Mouse (Mus musculus): ENCODE results near the gene Thoc6.

Gene Thoc6

GRCm38 (mm10) chr17:23673424-23674073, at the start of gene Thoc6, which contains the start of gene Hcfc1r1:
Gene Thoc6 (minus strand): TSS chr17:23673882.
Gene Hcfc1r1 (plus strand): TSS chr17:23673596.
- DNase-seq (ENCODE audit: low spot score) = peak; percentile 97

GRCm38 (mm10) chr17:23722376-23723125, 48.9 kb upstream of the Thoc6 start, which contains the start of gene 1520401A03Rik:
Gene 1520401A03Rik (minus strand): TSS chr17:23722783.
- DNase-seq (ENCODE audit: low spot score) = no peak

- no peak for DNase-seq (ENCODE audit: low spot score)
These were observed 48.2 kb upstream of the Thoc6 start for GRCm38 (mm10) chr17:23721886-23722285.

- no peak for DNase-seq (ENCODE audit: low spot score)
These were observed 45.8 kb upstream of the Thoc6 start for GRCm38 (mm10) chr17:23719455-23719854.

- DNase-seq (ENCODE audit: low spot score) = no peak
These were observed 43.3 kb upstream of the Thoc6 start for GRCm38 (mm10) chr17:23717003-23717402.

- peak; percentile 86 for DNase-seq (ENCODE audit: low spot score)
These were observed 32.5 kb upstream of the Thoc6 start for GRCm38 (mm10) chr17:23706212-23706611.

- no peak for DNase-seq (ENCODE audit: low spot score)
These were observed 31.9 kb upstream of the Thoc6 start for GRCm38 (mm10) chr17:23705525-23706104.

- DNase-seq (ENCODE audit: low spot score) = peak; percentile 86
These were observed 31.1 kb upstream of the Thoc6 start for GRCm38 (mm10) chr17:23704741-23705140.

GRCm38 (mm10) chr17:23703301-23703700, 29.6 kb upstream of the Thoc6 start:
- DNase-seq (ENCODE audit: low spot score) = no peak

- peak; percentile 97 for DNase-seq (ENCODE audit: low spot score)
These were observed 26.4 kb upstream of the Thoc6 start for GRCm38 (mm10) chr17:23700079-23700478.

- DNase-seq (ENCODE audit: low spot score) = peak; percentile 61
These were observed 25.7 kb upstream of the Thoc6 start for GRCm38 (mm10) chr17:23699131-23700077.

GRCm38 (mm10) chr17:23695801-23696200, 22.1 kb upstream of the Thoc6 start:
- DNase-seq (ENCODE audit: low spot score) = no peak

GRCm38 (mm10) chr17:23694491-23694890, 20.8 kb upstream of the Thoc6 start:
- DNase-seq (ENCODE audit: low spot score) = no peak

GRCm38 (mm10) chr17:23683856-23684672, 10.4 kb upstream of the Thoc6 start, which contains the start of gene Cldn9:
Gene Cldn9 (minus strand): TSS chr17:23684026.
- DNase-seq (ENCODE audit: low spot score) = no peak

- peak; percentile 51 for DNase-seq (ENCODE audit: low spot score)
These were observed 9.5 kb upstream of the Thoc6 start for GRCm38 (mm10) chr17:23683226-23683625.

- no peak for DNase-seq (ENCODE audit: low spot score)
These were observed 8.8 kb upstream of the Thoc6 start for GRCm38 (mm10) chr17:23682530-23682929.

GRCm38 (mm10) chr17:23682092-23682491, 8.4 kb upstream of the Thoc6 start:
- no peak for DNase-seq (ENCODE audit: low spot score)

- peak; percentile 88 for DNase-seq (ENCODE audit: low spot score)
These were observed 7.4 kb upstream of the Thoc6 start for GRCm38 (mm10) chr17:23681086-23681485.

- DNase-seq (ENCODE audit: low spot score) = no peak
These were observed 6.7 kb upstream of the Thoc6 start for GRCm38 (mm10) chr17:23680336-23680735.

- DNase-seq (ENCODE audit: low spot score) = no peak
These were observed 5.6 kb upstream of the Thoc6 start, which contains the start of gene Cldn6 for GRCm38 (mm10) chr17:23679127-23679835. Gene Cldn6 (plus strand): TSS chr17:23679249.

Data from MN1 (cell line).